Mouse (Mus musculus) cortical plate, adult 2 months (tissue): ENCODE results near the gene Cct8. TPM values are rescaled to one million over a fixed set of nuclear protein-coding genes. Genes with fewer than 3 reads are reported as not detected.

Experiments used
- H3K27ac ChIP-seq: fragments of 200-500 bp; 2 replicates; pipeline ENCODE4 v1.5.1; 2012; ENCODE audit warnings: low read length, control low read depth, inconsistent platforms; ENCODE audit not compliant: insufficient read depth
- H3K4me1 ChIP-seq: fragments of 200-500 bp; 2 replicates; pipeline ENCODE4 v1.6.1; 2011; ENCODE audit warnings: low read length; ENCODE audit not compliant: control insufficient read depth, insufficient read depth
- H3K4me3 ChIP-seq: fragments of 200-500 bp; 2 replicates; pipeline ENCODE4 v1.5.1; 2011; ENCODE audit warnings: mild to moderate bottlenecking, low read length, control low read depth; ENCODE audit not compliant: insufficient read depth
- CTCF ChIP-seq: fragments of 200-500 bp; IDR thresholded peaks from 2 replicates; pipeline ENCODE4 v1.5.1; 2011; ENCODE audit warnings: mild to moderate bottlenecking, control low read depth, low read length; ENCODE audit not compliant: insufficient read depth; ENCODE audit errors: extremely low read depth
- POLR2A ChIP-seq: fragments of 200-500 bp; IDR thresholded peaks from 2 replicates; pipeline ENCODE4 v1.6.1; 2011; ENCODE audit warnings: mild to moderate bottlenecking, low read length, control low read depth; ENCODE audit not compliant: insufficient read depth; ENCODE audit errors: extremely low read depth
- polyA plus RNA-seq: library from polyadenylated mRNA; depleted of rRNA; stranded (reverse); fragments of >200 nt; gene quantifications from 2 replicates; pipeline ENCODE4 v1.2.3, GENCODE M21; 2012

The Cct8 gene
- polyA plus RNA-seq, 1 experiment = 117 TPM

- TF ChIP-seq POLR2A (no peak), CTCF (no peak)
- peaks cover 6% of the 10 kb centered on the region for H3K4me1 ChIP-seq
- H3K4me3 ChIP-seq = no peak overlapping the region
- no peak overlapping the region for H3K27ac ChIP-seq
Measured at GRCm38 (mm10) chr16:87453226-87453625, 42.4 kb downstream of the Cct8 start.

- Histone ChIP-seq H3K4me1 (no peaks in the 10 kb centered on the region), H3K27ac (no peak overlapping the region), H3K4me3 (no peak overlapping the region)
- TF ChIP-seq CTCF (no peak), POLR2A (no peak)
Measured at GRCm38 (mm10) chr16:87445528-87445927, 50.1 kb downstream of the Cct8 start.

DNA sequence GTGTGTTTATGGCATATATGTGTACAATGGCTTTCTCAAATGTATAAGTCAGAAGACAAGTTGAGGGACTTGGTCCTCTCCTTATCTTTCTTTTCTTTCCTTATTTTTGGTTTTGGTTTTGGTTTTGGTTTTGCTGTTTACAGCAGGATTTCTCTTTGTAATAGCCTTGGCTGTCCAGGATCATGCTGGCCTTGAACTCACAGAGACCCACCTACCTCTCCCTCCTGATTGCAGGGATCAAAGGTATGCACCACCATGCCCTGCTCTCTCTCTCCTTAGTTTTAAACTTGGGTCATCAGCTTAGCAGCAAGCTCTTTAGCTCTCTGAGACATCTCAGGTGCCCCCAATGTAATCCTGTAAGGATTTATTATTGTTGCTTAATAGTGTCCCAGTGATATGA is 50.6 kb downstream of the Cct8 start:
- no peak overlapping the region for H3K4me3 ChIP-seq
- H3K4me1 ChIP-seq = no peaks in the 10 kb centered on the region
- H3K27ac ChIP-seq = no peak overlapping the region
- no peak for TF ChIP-seq POLR2A
- TF ChIP-seq CTCF = no peak

GRCm38 (mm10) chr16:87444071-87444470 is 51.6 kb downstream of the Cct8 start:
- TF ChIP-seq CTCF (no peak), POLR2A (no peak)
- Histone ChIP-seq H3K4me3 (no peak overlapping the region), H3K4me1 (peaks cover 1% of the 10 kb centered on the region; the same call in 1 of the 2 replicates), H3K27ac (no peak overlapping the region)

DNA sequence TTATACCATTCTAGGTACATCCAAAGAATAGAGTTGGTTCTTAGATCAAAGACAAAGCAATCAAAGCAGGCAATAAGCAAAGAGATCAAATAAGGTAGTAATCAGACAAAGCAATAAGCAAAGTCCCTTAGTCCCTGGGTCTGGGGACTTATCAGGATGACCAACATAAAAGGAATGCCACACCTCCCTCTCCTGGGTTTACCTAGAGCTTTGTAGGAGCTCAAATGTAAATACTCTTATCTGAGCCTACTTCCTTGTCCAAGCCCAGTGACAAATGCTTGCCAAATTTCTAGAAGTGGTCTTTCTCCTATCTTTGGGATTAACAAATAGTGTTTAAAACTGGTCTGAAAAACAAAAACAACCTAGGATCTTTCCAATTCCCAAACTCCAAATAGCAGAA is 52.4 kb downstream of the Cct8 start:
- peaks cover 1% of the 10 kb centered on the region; the same call in 1 of the 2 replicates for H3K4me1 ChIP-seq
- H3K4me3 ChIP-seq = no peak overlapping the region
- H3K27ac ChIP-seq = no peak overlapping the region
- TF ChIP-seq CTCF (no peak), POLR2A (no peak)

- H3K4me1 ChIP-seq = peaks cover 1% of the 10 kb centered on the region; the same call in 1 of the 2 replicates
- TF ChIP-seq POLR2A (no peak), CTCF (no peak)
- H3K27ac ChIP-seq = no peak overlapping the region
- no peak overlapping the region for H3K4me3 ChIP-seq
Measured at GRCm38 (mm10) chr16:87442291-87442690, 53.4 kb downstream of the Cct8 start.

GRCm38 (mm10) chr16:87441089-87441488 is 54.6 kb downstream of the Cct8 start:
- Histone ChIP-seq H3K4me1 (peaks cover 1% of the 10 kb centered on the region; the same call in 1 of the 2 replicates), H3K4me3 (peak overlapping the region; percentile 60; the same call in 1 of the 2 replicates), H3K27ac (no peak overlapping the region)
- TF ChIP-seq POLR2A = no peak

- Histone ChIP-seq H3K4me1 (peaks cover 1% of the 10 kb centered on the region; the same call in 1 of the 2 replicates), H3K27ac (peak within 1 kb of the TSS; percentile 95), H3K4me3 (peak within 1 kb of the TSS; percentile 60)
- peak; percentile 82 for TF ChIP-seq POLR2A
- TF ChIP-seq CTCF = no peak
Measured at GRCm38 (mm10) chr16:87440184-87440686, 55.4 kb downstream of the Cct8 start, which contains the start of gene Rwdd2b. Rwdd2b (minus strand) TSS chr16:87440573.

GRCm38 (mm10) chr16:87438697-87439096 is 57.0 kb downstream of the Cct8 start:
- H3K27ac ChIP-seq = no peak overlapping the region
- TF ChIP-seq CTCF (no peak), POLR2A (no peak)
- H3K4me1 ChIP-seq = peaks cover 1% of the 10 kb centered on the region; the same call in 1 of the 2 replicates
- H3K4me3 ChIP-seq = no peak overlapping the region

DNA sequence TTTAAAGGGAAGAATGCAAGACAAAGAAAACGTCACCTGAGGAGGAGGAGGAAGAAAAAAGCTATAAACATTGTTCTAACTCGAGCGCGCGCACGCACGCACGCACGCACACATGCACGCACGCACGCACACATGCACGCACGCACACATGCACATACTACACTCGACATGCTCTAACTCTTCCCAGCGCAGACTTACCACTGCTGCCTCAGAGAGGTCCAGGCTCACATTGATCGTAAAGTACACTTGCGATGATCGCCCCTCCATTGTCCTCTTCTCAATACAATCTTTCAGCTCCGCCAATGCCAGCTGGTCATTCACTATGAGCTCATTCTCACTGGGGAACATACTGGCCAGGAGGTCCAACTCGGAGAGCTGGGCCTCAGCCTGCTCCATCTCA is 58.6 kb downstream of the Cct8 start:
- TF ChIP-seq POLR2A (no peak), CTCF (no peak)
- Histone ChIP-seq H3K4me3 (no peak overlapping the region), H3K27ac (no peak overlapping the region), H3K4me1 (peaks cover 1% of the 10 kb centered on the region; the same call in 1 of the 2 replicates)
